Mouse (Mus musculus) neural tube, embryonic 11.5 days (tissue): Measurements from ENCODE around the gene Reg4. TPM values are rescaled to one million over a fixed set of nuclear protein-coding genes. Genes with fewer than 3 reads are reported as not detected.

ENCODE experiments used
- ATAC-seq: fragments of 200-750 bp; cut with Nextera tagmentation; 2 replicates; pipeline ENCODE4 v1.8.0; 2017; ENCODE audit warnings: moderate number of reproducible peaks, mild to moderate bottlenecking, moderate TSS enrichment, moderate library complexity; ENCODE audit not compliant: insufficient read depth, low FRiP score, low TSS enrichment
- DNase-seq: peaks from one replicate; pipeline ENCODE4 v3.0.0-alpha.2; 2015; ENCODE audit warnings: low spot score
- H3K27ac ChIP-seq: fragments of 300-500 bp; sonication (generic); 2 replicates; pipeline ENCODE4 v1.5.1; 2014; ENCODE audit warnings: low read depth, mild to moderate bottlenecking, low read length
- H3K27me3 ChIP-seq: fragments of 300-500 bp; sonication (generic); 2 replicates; pipeline ENCODE4 v1.6.1; 2014; ENCODE audit warnings: mild to moderate bottlenecking, low read length, mixed read lengths; ENCODE audit not compliant: control insufficient read depth, insufficient read depth
- H3K36me3 ChIP-seq: fragments of 300-500 bp; sonication (generic); 2 replicates; pipeline ENCODE4 v1.6.1; 2014; ENCODE audit warnings: mild to moderate bottlenecking, low read length, moderate library complexity, mixed read lengths; ENCODE audit not compliant: control insufficient read depth, insufficient read depth
- H3K4me1 ChIP-seq: fragments of 300-500 bp; sonication (generic); 2 replicates; pipeline ENCODE4 v1.6.1; 2014; ENCODE audit warnings: low read length, mixed read lengths; ENCODE audit not compliant: control insufficient read depth, insufficient read depth
- H3K4me2 ChIP-seq: fragments of 300-500 bp; sonication (generic); 2 replicates; pipeline ENCODE4 v1.6.1; 2014; ENCODE audit warnings: low read depth, mild to moderate bottlenecking, moderate library complexity
- H3K4me3 ChIP-seq: fragments of 300-500 bp; sonication (generic); 2 replicates; pipeline ENCODE4 v1.5.1; 2014; ENCODE audit warnings: low read depth, low read length
- H3K9ac ChIP-seq: fragments of 300-500 bp; sonication (generic); 2 replicates; pipeline ENCODE4 v1.6.1; 2014; ENCODE audit warnings: mild to moderate bottlenecking, low read length
- H3K9me3 ChIP-seq: fragments of 300-500 bp; sonication (generic); 2 replicates; pipeline ENCODE4 v1.6.1; 2016; ENCODE audit warnings: low read length; ENCODE audit not compliant: control insufficient read depth
- WGBS: fragments of 180-500 bp; shearing (Covaris S2); extraction: QIAGEN DNeasy Blood & Tissue Kit; methylation state at CpG from one replicate; pipeline ENCODE4 v1.1.7; 2014; 5-methylcytosine and 5-hydroxymethylcytosine counted together
- polyA plus RNA-seq: library from polyadenylated mRNA; unstranded; fragments of >200 nt; fragmentation: Nextera tagmentation; extraction: Ambion mirVana; gene quantifications from 2 replicates; pipeline ENCODE4 v1.2.1, GENCODE M21; 2014

The Reg4 gene
- polyA plus RNA-seq, 1 experiment from 2014 or later: not detected

DNA sequence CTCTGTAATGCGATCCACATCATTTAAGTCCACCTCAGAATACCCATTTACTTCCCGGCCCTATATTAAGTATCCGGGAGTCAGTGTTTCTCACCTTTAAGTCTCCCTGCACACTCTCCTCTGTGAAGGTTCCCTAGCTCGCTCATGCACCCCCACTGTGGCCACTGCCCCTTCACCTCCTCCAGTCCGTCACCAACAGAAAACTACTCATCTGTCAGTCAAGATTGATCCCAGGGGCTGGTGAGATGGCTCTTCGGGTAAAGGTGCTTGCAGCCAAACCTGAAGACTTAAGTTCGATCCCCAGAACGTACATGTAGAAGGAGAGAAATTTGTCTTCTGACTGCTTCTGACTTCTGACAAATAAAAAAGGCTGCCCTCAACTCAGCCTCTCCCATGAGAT, 60.5 kb downstream of the Reg4 start:
- WGBS: 93% methylated on average over 8 of the region's 8 CpGs
- no peak overlapping the region for H3K9ac ChIP-seq
- no peaks in the 10 kb centered on the region for H3K9me3 ChIP-seq
- no peak for DNase-seq
- no peaks in the 10 kb centered on the region for H3K36me3 ChIP-seq
- no peak overlapping the region for H3K27ac ChIP-seq
- no peak overlapping the region for H3K4me3 ChIP-seq
- no peak overlapping the region for H3K4me2 ChIP-seq
- H3K4me1 ChIP-seq: no peaks in the 10 kb centered on the region
- ATAC-seq: no peak
- H3K27me3 ChIP-seq: no peaks in the 10 kb centered on the region

DNA sequence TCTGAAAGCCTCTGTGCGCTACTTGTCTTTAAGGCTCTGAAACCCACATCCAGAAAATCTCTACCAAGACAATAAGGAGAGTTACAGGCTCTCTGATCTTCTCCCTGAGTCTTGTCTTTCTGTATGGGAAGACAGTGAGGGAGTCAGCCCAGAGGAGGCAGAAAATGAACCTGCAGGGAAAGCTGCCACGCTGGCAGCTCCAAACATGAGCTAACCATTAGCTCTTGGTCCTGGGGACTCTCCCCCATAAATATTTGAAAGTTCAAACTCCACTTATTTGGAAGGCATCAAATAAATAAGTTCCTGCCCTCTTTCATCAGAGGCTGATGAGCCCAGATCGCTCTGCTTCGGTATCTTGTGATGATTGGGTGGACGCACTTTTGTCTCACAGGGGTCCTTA, 61.2 kb downstream of the Reg4 start:
- H3K9me3 ChIP-seq: no peaks in the 10 kb centered on the region
- H3K9ac ChIP-seq: no peak overlapping the region
- H3K27ac ChIP-seq: no peak overlapping the region
- no peaks in the 10 kb centered on the region for H3K36me3 ChIP-seq
- no peak overlapping the region for H3K4me2 ChIP-seq
- no peaks in the 10 kb centered on the region for H3K4me1 ChIP-seq
- 94% methylated on average over 5 of the region's 5 CpGs for WGBS
- no peaks in the 10 kb centered on the region for H3K27me3 ChIP-seq
- no peak overlapping the region for H3K4me3 ChIP-seq
- ATAC-seq (no peak), DNase-seq (no peak)

Other genes with a start within 250 kb of the Reg4 start
- gene Notch2, start 208.6 kb upstream of the Reg4 start, polyA plus RNA-seq: 22.3 and 24.6 TPM in 2 replicates
- gene Adam30, start 61.5 kb upstream of the Reg4 start, polyA plus RNA-seq: not detected in 2 replicates
- gene Hmgcs2, start 58.3 kb downstream of the Reg4 start, polyA plus RNA-seq: 0.34 and 0.85 TPM in 2 replicates
- gene Phgdh, start 117.8 kb downstream of the Reg4 start, polyA plus RNA-seq: 315 and 321 TPM in 2 replicates
- 11.7 TPM in 2 replicates for gene Zfp697, start 160.3 kb downstream of the Reg4 start, polyA plus RNA-seq
- not detected in 2 replicates for gene Gm4450, start 235.0 kb downstream of the Reg4 start, polyA plus RNA-seq